Mouse (Mus musculus): ENCODE data around the gene Sod3. TPM values are rescaled to one million over a fixed set of nuclear protein-coding genes. Genes with fewer than 3 reads are reported as not detected.

Gene Sod3
- polyA plus RNA-seq, 1 experiment from 2014 or later = 3.6 TPM

DNA sequence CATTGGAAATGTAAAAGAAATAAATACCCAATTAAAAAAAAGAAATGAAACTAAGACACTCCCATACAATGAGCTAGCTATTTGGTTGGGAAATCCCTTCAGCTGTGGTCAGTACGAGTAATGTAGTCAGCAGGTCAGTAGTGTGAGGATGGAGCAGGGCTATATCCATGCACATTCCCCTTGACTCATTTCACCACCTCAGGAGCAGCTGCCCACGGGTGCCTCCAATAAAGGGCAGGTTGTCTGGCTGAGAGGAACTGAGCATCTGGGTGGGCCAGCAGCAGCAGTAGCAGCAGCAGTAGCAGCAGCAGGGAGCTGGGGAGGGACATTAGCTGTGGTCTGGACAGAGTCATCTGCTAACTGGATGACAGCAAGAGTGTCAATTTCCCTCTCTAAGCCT lies 22.4 kb downstream of the Sod3 start:
- H3K9me3 ChIP-seq = no peaks in the 10 kb centered on the region
- H3K4me2 ChIP-seq = no peak overlapping the region
- H3K27me3 ChIP-seq = no peaks in the 10 kb centered on the region
- no peak for ATAC-seq (ENCODE audit: low FRiP score, low read depth)
- H3K27ac ChIP-seq (replicated peaks) = no peak overlapping the region
- H3K9ac ChIP-seq = no peak overlapping the region
- no peaks in the 10 kb centered on the region for H3K4me1 ChIP-seq (replicated peaks)
- H3K36me3 ChIP-seq = peaks cover 3% of the 10 kb centered on the region; the same call in 1 of the 2 replicates
- WGBS = 91% methylated on average over 2 of the region's 2 CpGs
- no peak overlapping the region for H3K4me3 ChIP-seq

DNA sequence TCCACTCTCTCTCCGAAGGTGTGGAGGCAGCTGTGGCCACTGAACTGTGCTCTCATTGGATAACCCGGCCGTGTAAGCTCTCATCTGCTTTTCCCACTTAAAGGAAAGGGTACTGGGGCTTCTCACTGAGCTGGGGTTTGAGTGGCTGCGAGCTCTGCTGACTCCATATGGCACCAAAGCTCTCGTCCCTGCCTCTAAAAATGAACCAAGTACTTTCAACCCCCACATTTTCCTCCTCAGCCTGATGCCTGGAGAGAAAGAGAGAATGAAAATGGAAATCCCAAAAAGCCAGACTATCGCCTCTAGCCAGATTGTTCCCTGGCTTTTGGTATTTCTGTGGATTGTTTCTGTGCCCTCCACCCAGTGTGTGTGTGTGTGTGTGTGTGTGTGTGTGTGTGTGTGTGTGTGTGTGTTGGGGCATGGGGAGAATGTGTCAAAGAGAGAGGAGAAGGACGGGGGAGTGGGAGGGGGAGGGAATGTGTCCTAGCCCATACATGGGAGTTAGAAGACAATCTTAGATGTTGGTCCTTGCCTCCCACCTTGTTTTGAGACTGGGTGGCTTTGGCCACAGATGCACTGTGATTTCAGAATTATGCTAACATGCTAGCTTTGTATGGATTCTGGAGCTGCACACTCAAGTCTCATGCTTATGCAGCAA lies 24.6 kb downstream of the Sod3 start:
- 0 out of 2 replicates have a peak, but pooled peaks have one; percentile 15 for ATAC-seq (ENCODE audit: low FRiP score, low read depth)
- no peaks in the 10 kb centered on the region for H3K9me3 ChIP-seq
- no peak overlapping the region for H3K9ac ChIP-seq
- H3K27me3 ChIP-seq = no peaks in the 10 kb centered on the region
- no peak overlapping the region for H3K4me2 ChIP-seq
- H3K27ac ChIP-seq (replicated peaks) = no peak overlapping the region
- H3K4me3 ChIP-seq = no peak overlapping the region
- 71% methylated on average over 7 of the region's 7 CpGs for WGBS
- peaks cover 3% of the 10 kb centered on the region; the same call in 1 of the 2 replicates for H3K36me3 ChIP-seq
- 0 out of 2 replicates have a peak, but pooled peaks cover 4% of the 10 kb centered on the region for H3K4me1 ChIP-seq (replicated peaks)

DNA sequence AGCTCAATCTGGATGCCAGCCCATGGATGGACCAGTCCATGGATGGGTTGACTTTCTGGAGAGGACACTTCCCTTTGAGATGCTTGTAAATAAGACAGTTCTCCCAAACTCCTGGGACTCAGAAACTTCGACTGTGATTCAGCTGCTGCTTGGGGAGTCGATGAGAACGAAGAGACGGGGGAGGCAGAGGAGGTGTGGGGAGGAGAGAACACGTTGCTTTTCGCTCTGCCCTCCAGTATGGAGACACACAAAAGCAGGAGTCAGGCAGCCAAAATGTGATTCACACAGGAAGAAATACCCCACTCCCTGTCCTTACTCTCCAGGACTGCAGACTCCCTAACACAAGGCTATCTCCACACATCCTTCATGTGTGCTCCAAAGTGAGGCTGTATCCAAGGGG lies 26.8 kb downstream of the Sod3 start:
- H3K4me1 ChIP-seq (replicated peaks) = 0 out of 2 replicates have a peak, but pooled peaks cover 4% of the 10 kb centered on the region
- ATAC-seq (ENCODE audit: low FRiP score, low read depth) = 0 out of 2 replicates have a peak, but pooled peaks have one; percentile 3
- no peak overlapping the region for H3K9ac ChIP-seq
- no peak overlapping the region for H3K27ac ChIP-seq (replicated peaks)
- H3K36me3 ChIP-seq = peaks cover 3% of the 10 kb centered on the region; the same call in 1 of the 2 replicates
- no peak overlapping the region for H3K4me2 ChIP-seq
- no peaks in the 10 kb centered on the region for H3K9me3 ChIP-seq
- H3K4me3 ChIP-seq = no peak overlapping the region
- 93% methylated on average over 6 of the region's 6 CpGs for WGBS
- H3K27me3 ChIP-seq = no peaks in the 10 kb centered on the region

DNA sequence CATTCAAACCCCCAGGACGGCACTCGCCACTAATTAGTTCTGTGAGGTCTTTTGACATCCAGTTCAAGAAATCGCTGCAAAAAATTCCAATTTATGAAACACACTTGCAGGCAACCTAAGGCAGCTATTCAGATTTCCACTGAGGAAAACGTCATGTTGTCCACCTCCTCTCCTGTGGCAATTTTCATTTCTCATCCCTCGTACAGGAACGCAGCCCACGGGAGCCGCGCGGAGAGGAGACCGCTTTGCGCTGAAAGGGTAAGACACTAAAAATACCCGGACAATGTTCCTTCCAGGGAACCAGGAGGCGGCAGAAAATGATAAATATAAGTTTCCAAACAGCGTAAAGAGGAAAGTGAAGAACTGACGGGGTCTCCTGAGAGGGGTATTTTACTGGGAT lies 27.9 kb downstream of the Sod3 start:
- Histone ChIP-seq H3K9me3 (no peaks in the 10 kb centered on the region), H3K36me3 (peaks cover 3% of the 10 kb centered on the region; the same call in 1 of the 2 replicates), H3K27me3 (no peaks in the 10 kb centered on the region), H3K27ac (replicated peaks) (no peak overlapping the region), H3K4me1 (replicated peaks) (0 out of 2 replicates have a peak, but pooled peaks cover 4% of the 10 kb centered on the region), H3K4me3 (no peak overlapping the region), H3K4me2 (no peak overlapping the region), H3K9ac (no peak overlapping the region)
- ATAC-seq (ENCODE audit: low FRiP score, low read depth) = no peak
- 69% methylated on average over 16 of the region's 16 CpGs for WGBS

DNA sequence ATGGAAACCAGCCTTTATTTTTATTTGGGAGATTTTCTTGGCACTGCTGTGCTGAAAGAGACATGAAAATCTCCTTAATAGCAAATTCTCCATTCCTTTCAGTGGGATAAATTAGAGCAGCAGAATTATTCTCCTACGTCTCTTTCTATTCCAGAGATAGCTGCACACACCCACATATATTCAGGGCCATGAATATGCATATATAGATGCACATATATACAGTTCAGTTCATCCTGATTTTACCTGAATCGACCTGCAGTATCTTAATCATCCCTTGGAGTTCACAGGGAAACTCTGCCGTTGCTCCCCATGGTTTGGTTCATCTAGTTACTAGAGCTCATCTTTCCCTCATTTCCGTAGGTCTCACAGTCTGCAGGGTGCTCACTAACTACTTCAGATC lies 30.2 kb downstream of the Sod3 start:
- Histone ChIP-seq H3K27ac (replicated peaks) (no peak overlapping the region), H3K4me2 (no peak overlapping the region), H3K4me1 (replicated peaks) (0 out of 2 replicates have a peak, but pooled peaks cover 4% of the 10 kb centered on the region), H3K9me3 (no peaks in the 10 kb centered on the region), H3K4me3 (no peak overlapping the region), H3K9ac (no peak overlapping the region), H3K27me3 (no peaks in the 10 kb centered on the region), H3K36me3 (peaks cover 3% of the 10 kb centered on the region; the same call in 1 of the 2 replicates)
- no peak for ATAC-seq (ENCODE audit: low FRiP score, low read depth)
- 90% methylated on average over 4 of the region's 4 CpGs for WGBS

DNA sequence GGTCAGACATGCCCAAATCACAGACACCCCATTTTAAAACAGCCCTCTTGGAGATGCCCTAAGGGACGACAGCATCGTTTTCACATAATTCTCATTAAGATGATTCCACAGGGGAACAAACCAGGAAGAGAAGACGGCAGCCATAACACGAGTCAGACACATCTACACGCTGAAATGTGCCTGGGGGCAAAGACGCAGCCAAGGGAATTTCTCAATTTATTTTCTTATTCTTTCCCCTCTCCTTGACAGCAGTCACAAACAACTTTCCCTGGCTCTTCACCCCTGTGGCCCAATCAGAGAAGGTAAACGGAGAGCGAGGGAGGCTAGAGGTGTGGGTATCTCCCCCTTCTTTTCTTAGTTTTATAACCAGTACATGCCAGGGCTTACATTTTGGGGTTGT lies 40.8 kb downstream of the Sod3 start:
- no peak overlapping the region for H3K4me2 ChIP-seq
- peaks cover 4% of the 10 kb centered on the region for H3K4me1 ChIP-seq (replicated peaks)
- H3K9ac ChIP-seq = no peak overlapping the region
- no peaks in the 10 kb centered on the region for H3K27me3 ChIP-seq
- ATAC-seq (ENCODE audit: low FRiP score, low read depth) = no peak
- H3K27ac ChIP-seq (replicated peaks) = no peak overlapping the region
- 58% methylated on average over 8 of the region's 8 CpGs for WGBS
- H3K36me3 ChIP-seq = no peaks in the 10 kb centered on the region
- H3K9me3 ChIP-seq = no peaks in the 10 kb centered on the region
- no peak overlapping the region for H3K4me3 ChIP-seq

DNA sequence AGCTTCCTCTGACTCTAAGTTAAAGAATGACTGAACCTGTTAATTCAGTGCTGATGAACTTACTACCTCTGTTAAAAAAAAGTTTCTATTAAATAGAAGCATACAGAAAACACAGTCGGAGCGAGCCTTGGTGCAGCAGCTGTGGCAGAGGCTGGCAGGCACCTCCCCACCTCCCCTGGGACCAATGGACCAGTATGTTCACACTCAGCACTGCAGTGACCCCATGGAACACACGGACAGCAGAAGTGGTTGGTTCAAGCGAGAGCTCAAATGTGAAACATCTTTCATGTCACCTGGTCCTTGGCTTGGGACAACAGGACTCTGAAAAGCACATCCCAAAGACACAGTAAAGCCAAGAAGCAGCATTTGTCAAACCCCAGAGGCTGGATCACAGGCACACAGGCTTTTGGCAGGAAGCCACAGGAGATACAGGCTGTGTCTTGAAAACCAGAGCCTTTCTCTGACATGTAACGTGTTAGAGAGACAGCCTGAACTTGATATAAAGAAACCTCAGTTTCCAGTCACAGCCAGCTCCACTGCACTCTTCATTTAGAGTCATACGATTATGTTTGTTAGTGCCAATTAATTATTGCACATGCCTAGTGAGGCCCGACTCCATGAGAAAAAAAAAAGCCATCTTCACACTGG lies 45.2 kb downstream of the Sod3 start:
- Histone ChIP-seq H3K36me3 (no peaks in the 10 kb centered on the region), H3K27me3 (no peaks in the 10 kb centered on the region), H3K4me2 (no peak overlapping the region), H3K9ac (no peak overlapping the region), H3K9me3 (no peaks in the 10 kb centered on the region), H3K4me3 (no peak overlapping the region), H3K27ac (replicated peaks) (no peak overlapping the region), H3K4me1 (replicated peaks) (peaks cover 4% of the 10 kb centered on the region)
- ATAC-seq (ENCODE audit: low FRiP score, low read depth) = no peak
- WGBS = 51% methylated on average over 7 of the region's 7 CpGs

DNA sequence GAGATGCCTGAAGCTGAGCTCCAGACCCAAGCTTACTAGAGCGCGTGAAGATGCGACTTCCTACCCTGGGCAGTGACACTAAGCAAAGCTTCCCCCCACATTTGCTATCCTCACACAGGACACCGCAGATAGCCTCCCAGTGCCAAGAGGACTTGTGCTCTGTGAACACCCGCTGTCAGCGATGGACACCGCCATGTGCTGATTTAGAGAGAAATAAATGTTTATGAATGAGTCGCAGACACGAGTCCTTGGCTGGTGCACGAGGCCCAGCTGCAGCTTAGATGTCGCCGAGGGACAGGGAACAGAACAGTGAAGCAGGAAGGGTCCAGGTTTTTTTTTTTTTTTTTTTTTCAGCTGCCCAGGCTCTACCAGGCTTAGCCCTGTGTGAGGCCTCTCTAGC lies 46.6 kb downstream of the Sod3 start:
- ATAC-seq (ENCODE audit: low FRiP score, low read depth) = no peak
- WGBS = 76% methylated on average over 12 of the region's 12 CpGs
- Histone ChIP-seq H3K9ac (no peak overlapping the region), H3K4me2 (no peak overlapping the region), H3K36me3 (no peaks in the 10 kb centered on the region), H3K9me3 (no peaks in the 10 kb centered on the region), H3K4me1 (replicated peaks) (peaks cover 4% of the 10 kb centered on the region), H3K27ac (replicated peaks) (no peak overlapping the region), H3K4me3 (no peak overlapping the region), H3K27me3 (no peaks in the 10 kb centered on the region)

DNA sequence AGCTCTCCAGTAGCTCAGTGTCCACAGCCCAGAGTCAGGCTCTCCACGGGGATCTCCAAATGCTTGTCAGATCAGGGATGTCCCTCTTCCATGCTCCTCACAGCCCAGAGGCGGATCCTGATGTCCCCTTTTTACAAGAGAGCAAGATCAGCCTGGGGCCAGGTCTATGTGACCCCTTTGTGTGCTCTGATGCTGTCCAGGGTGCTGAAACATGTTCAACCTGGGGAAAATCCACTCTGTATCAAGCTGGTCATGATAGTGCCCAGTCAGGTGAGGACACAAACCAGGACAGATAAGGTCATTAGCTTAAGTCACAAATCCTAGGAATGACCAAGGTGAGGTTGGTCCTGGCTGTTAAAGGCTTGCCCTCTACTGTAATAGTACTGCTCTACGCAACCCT lies 48.0 kb downstream of the Sod3 start:
- 69% methylated on average over 3 of the region's 3 CpGs for WGBS
- H3K9ac ChIP-seq = no peak overlapping the region

DNA sequence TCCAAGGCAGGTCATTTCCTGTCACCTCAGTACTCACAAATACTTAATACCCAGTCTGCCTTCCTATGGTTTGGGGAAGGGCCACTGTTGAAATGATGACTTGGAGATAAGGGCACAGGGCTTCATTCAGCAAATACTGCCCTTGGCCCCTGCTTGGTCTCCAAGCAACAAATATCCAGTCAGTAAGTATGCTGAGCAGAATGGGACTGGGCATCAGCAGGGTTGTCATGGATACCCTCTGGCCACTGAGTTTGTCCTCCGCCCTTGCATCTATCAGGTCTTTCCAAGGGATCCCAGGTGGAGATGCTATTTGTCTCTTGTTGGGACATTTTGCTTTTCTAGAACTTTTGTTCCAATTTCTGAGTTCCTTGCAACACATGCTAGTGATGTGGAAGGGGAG lies 51.6 kb downstream of the Sod3 start:
- Histone ChIP-seq H3K4me3 (no peak overlapping the region), H3K9ac (no peak overlapping the region), H3K4me2 (no peak overlapping the region), H3K27ac (replicated peaks) (no peak overlapping the region), H3K27me3 (no peaks in the 10 kb centered on the region), H3K9me3 (no peaks in the 10 kb centered on the region), H3K4me1 (replicated peaks) (no peaks in the 10 kb centered on the region), H3K36me3 (no peaks in the 10 kb centered on the region)
- 46% methylated on average over 1 of the region's 1 CpGs for WGBS
- no peak for ATAC-seq (ENCODE audit: low FRiP score, low read depth)

More for the DNA sequence above, 48.0 kb downstream of the Sod3 start:
- Histone ChIP-seq H3K4me1 (replicated peaks) (peaks cover 4% of the 10 kb centered on the region), H3K4me3 (no peak overlapping the region), H3K27ac (replicated peaks) (no peak overlapping the region), H3K27me3 (no peaks in the 10 kb centered on the region), H3K4me2 (no peak overlapping the region), H3K36me3 (no peaks in the 10 kb centered on the region), H3K9me3 (no peaks in the 10 kb centered on the region)
- ATAC-seq (ENCODE audit: low FRiP score, low read depth) = no peak

DNA sequence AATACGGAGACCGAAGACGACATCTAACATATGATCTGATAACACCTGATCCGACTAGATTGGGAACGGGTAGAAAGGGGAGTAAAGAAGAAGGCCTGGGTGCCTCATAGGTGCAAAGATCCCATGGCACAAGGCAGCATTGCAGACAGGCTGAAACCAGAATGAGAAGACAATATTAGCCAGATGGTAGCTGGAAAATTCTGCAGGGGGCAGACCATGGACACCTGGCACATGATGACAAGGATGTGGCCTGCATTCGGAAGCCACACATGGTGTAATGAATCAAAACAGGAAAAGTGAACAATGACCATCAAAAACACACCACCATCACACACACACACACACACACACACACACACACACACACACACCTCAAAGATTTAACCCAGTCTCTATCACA lies 52.3 kb downstream of the Sod3 start:
- Histone ChIP-seq H3K4me3 (no peak overlapping the region), H3K9me3 (no peaks in the 10 kb centered on the region), H3K4me2 (no peak overlapping the region), H3K27me3 (no peaks in the 10 kb centered on the region), H3K9ac (no peak overlapping the region), H3K36me3 (no peaks in the 10 kb centered on the region), H3K4me1 (replicated peaks) (no peaks in the 10 kb centered on the region), H3K27ac (replicated peaks) (no peak overlapping the region)
- WGBS = 91% methylated on average over 6 of the region's 6 CpGs
- no peak for ATAC-seq (ENCODE audit: low FRiP score, low read depth)

DNA sequence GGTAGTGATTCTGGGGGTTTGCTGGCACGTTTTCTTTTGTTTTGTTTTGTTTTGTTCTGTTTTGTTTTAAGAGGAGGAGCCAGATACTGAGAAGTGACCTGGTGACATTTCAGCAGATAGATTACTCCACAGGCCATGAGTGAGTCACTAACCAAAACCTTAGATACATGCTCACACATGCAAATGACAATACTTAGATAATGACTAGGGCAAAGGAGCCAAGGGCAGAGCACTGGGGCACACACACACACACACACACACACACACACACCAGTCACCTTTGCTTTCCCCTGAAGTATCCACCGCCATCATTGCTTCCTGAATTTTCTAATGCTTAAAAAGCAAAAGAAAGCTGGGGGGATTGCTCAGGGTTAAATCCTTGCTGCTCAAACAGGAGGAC lies 52.9 kb downstream of the Sod3 start:
- Histone ChIP-seq H3K4me1 (replicated peaks) (no peaks in the 10 kb centered on the region), H3K36me3 (no peaks in the 10 kb centered on the region), H3K27me3 (no peaks in the 10 kb centered on the region), H3K4me3 (no peak overlapping the region), H3K9ac (no peak overlapping the region), H3K27ac (replicated peaks) (no peak overlapping the region), H3K4me2 (no peak overlapping the region), H3K9me3 (no peaks in the 10 kb centered on the region)
- no peak for ATAC-seq (ENCODE audit: low FRiP score, low read depth)
- WGBS = 74% methylated on average over 2 of the region's 2 CpGs

Measured in hindbrain, embryonic 15.5 days (tissue).